ENCODE assay signal across 8 mouse cellular contexts in the genomic region with DNA sequence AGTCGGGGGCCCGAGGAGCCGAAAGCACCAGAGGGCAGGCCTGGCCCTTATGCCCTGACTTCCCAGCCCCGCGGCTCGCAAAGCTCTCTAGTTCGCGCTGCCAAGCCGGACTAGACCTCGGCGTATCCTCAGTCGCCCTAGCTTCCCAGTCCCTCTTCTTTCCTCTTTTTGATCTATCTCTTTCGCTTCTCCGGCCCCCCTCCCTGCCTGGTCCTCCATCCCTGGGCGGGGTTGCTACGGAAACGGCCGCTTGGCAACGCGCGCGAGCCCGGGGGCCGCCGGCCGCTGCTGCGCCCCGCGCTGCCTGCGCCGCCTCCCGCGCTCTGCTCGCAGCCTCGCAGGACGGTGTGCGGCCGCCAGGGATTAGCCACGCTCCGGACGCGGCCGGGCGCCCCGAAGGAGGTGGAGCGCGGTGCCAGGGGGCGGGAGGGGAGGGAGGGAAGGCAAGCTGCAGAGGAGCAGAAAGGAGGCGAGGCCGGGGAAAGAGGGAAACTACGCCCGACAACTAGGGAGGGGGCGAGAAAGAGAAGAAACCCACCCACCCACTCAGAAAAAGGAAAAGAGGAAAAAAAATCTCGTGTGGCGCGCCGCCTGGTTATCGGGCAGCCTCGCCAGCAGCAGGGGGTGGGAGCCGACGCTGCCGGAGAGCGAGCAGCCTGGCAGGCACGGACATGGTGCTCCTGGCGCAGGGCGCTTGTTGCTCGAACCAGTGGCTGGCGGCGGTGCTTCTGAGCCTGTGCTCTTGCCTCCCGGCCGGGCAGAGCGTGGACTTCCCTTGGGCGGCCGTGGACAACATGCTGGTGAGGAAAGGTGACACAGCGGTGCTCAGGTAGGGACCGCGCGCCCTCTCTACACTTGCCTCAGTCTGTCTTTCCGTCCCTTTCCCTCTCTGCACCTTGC. TPM values are rescaled to one million over a fixed set of nuclear protein-coding genes. Genes with fewer than 3 reads are reported as not detected.
DNase-seq lines count a peak whose midpoint lies in the region; ATAC-seq lines count a peak whose summit lies in the region.

Gene Negr1, plus strand, starts transcription at position 271 of the 900 bp plus-strand sequence.

- H3K27ac ChIP-seq in intestine, embryonic 16.5 days (ENCODE audit: low read length): peak within 1 kb of the TSS; percentile 61
- H3K27ac ChIP-seq in midbrain, embryonic 10.5 days (replicated peaks): peak within 1 kb of the TSS; percentile 91

- H3K4me2 ChIP-seq in intestine, embryonic 16.5 days (ENCODE audit: low read depth, low read length): peak within 1 kb of the TSS; percentile 91

- peaks cover 23% of the 10 kb centered on the region for H3K27me3 ChIP-seq in intestine, embryonic 16.5 days (replicated peaks; ENCODE audit: control insufficient read depth, insufficient read depth, low read length)
- peaks cover 44% of the 10 kb centered on the region for H3K27me3 ChIP-seq in midbrain, embryonic 10.5 days (ENCODE audit: low read depth, poor library complexity, severe bottlenecking)

- H3K9ac ChIP-seq in intestine, embryonic 16.5 days (ENCODE audit: low read depth, low read length): peak within 1 kb of the TSS; percentile 59

- H3K36me3 ChIP-seq in intestine, embryonic 16.5 days (ENCODE audit: control insufficient read depth, insufficient read depth, low read length): no peaks in the 10 kb centered on the region
- H3K36me3 ChIP-seq in midbrain, embryonic 10.5 days: no peaks in the 10 kb centered on the region

- peak within 1 kb of the TSS; percentile 55 for H3K4me3 ChIP-seq in intestine, embryonic 16.5 days (ENCODE audit: low read length)
- H3K4me3 ChIP-seq in midbrain, embryonic 10.5 days: peak within 1 kb of the TSS; percentile 73

- peak; percentile 44 to 60 for DNase-seq in adrenal gland, postnatal 36 days
- DNase-seq in embryo, embryonic 9.5 days (ENCODE audit: extremely low spot score): peak; percentile 78
- peak; percentile 43 to 66 for DNase-seq in gastrocnemius, postnatal 4 days (ENCODE audit: low spot score in 2 of 2)
- DNase-seq in left cerebral cortex, postnatal 36 days (ENCODE audit: low spot score in 2 of 2): peak; percentile 84 to 91
- DNase-seq in midbrain, embryonic 10.5 days (ENCODE audit: low spot score): peak; percentile 86
- DNase-seq in skeletal muscle tissue, adult 2 months (ENCODE audit: low read depth, low spot score): peak; percentile 6
- DNase-seq in thymus, postnatal 25 days: no peak

- peaks cover 5% of the 10 kb centered on the region for H3K4me1 ChIP-seq in intestine, embryonic 16.5 days (ENCODE audit: control insufficient read depth, insufficient read depth, low read length)
- peaks cover 30% of the 10 kb centered on the region for H3K4me1 ChIP-seq in midbrain, embryonic 10.5 days

- 1% methylated on average over 79 of the region's 79 CpGs for WGBS in intestine, embryonic 16.5 days
- under 1% methylated on average over 79 of the region's 79 CpGs for WGBS in midbrain, embryonic 10.5 days

- peak; percentile 85 for ATAC-seq in intestine, embryonic 16.5 days

- no peaks in the 10 kb centered on the region for H3K9me3 ChIP-seq in intestine, embryonic 16.5 days (ENCODE audit: control insufficient read depth, low read length)
- H3K9me3 ChIP-seq in midbrain, embryonic 10.5 days (replicated peaks): no peaks in the 10 kb centered on the region

- intact Hi-C loops in left cerebral cortex, postnatal 36 days (cut with DNase I): loop anchor here (5.0 to 10.0 kb wide), 10 partner anchors 81 to 1964 kb away; partner anchors contain the start of genes Cryz and Tyw3

RNA-seq across cellular contexts. Expression of gene Negr1, which starts in this region (rescaled TPM):
- total RNA-seq in adrenal gland, postnatal 36 days (2021): 1 to 10 TPM; 5.7 to 7.6 TPM
- total RNA-seq in gastrocnemius, postnatal 4 days (2021): 1 to 10 TPM; 1.7 to 1.9 TPM
- polyA plus RNA-seq in intestine, embryonic 16.5 days (2015; fragmentation: Nextera tagmentation; extraction: Ambion mirVana): 2.5 and 2.6 TPM in 2 replicates
- total RNA-seq in left cerebral cortex, postnatal 36 days (2021): 100 to 1,000 TPM; 187 to 266 TPM
- 2.0 and 3.6 TPM in 2 replicates for polyA plus RNA-seq in midbrain, embryonic 10.5 days (2016; fragmentation: Nextera tagmentation; extraction: Ambion mirVana)

Comparison
In these comparisons a context has a peak if more than half of its experiments do, and no peak if none do; other contexts are left out.
1. RNA of gene Negr1 (total RNA-seq): 187 to 266 TPM in left cerebral cortex, postnatal 36 days; 5.7 to 7.6 TPM in adrenal gland, postnatal 36 days and 1.7 to 1.9 TPM in gastrocnemius, postnatal 4 days; every median in the first group is over 10 times any median in the second.